Mouse (Mus musculus): Measurements from ENCODE around the gene Fstl4.
A peak's percentile ranks its signal among the peaks of the same experiment; 100 is the strongest.

Gene Fstl4

GRCm38 (mm10) chr11:53019509-53019908 lies 255.1 kb downstream of the Fstl4 start:
- no peak for DNase-seq (ENCODE audit: low read depth, low spot score)

- no peak for DNase-seq (ENCODE audit: low read depth, low spot score)
Observed at GRCm38 (mm10) chr11:53024403-53024802, 260.0 kb downstream of the Fstl4 start.

GRCm38 (mm10) chr11:53025686-53026085 lies 261.3 kb downstream of the Fstl4 start:
- DNase-seq (ENCODE audit: low read depth, low spot score): no peak

- DNase-seq (ENCODE audit: low read depth, low spot score): no peak
Observed at GRCm38 (mm10) chr11:53028421-53029168, 264.2 kb downstream of the Fstl4 start.

GRCm38 (mm10) chr11:53031777-53032176 lies 267.3 kb downstream of the Fstl4 start:
- no peak for DNase-seq (ENCODE audit: low read depth, low spot score)

- DNase-seq (ENCODE audit: low read depth, low spot score): peak; percentile 56
Observed at GRCm38 (mm10) chr11:53032336-53032735, 267.9 kb downstream of the Fstl4 start.

- DNase-seq (ENCODE audit: low read depth, low spot score): no peak
Observed at GRCm38 (mm10) chr11:53035414-53035813, 271.0 kb downstream of the Fstl4 start.

- DNase-seq (ENCODE audit: low read depth, low spot score): no peak
Observed at GRCm38 (mm10) chr11:53046850-53047249, 282.4 kb downstream of the Fstl4 start.

- no peak for DNase-seq (ENCODE audit: low read depth, low spot score)
Observed at GRCm38 (mm10) chr11:53054151-53054550, 289.7 kb downstream of the Fstl4 start.

GRCm38 (mm10) chr11:53055896-53056295 lies 291.5 kb downstream of the Fstl4 start:
- no peak for DNase-seq (ENCODE audit: low read depth, low spot score)

- DNase-seq (ENCODE audit: low read depth, low spot score): no peak
Observed at GRCm38 (mm10) chr11:53056781-53057180, 292.3 kb downstream of the Fstl4 start.

GRCm38 (mm10) chr11:53057821-53058553 lies 293.6 kb downstream of the Fstl4 start:
- DNase-seq (ENCODE audit: low read depth, low spot score): no peak

GRCm38 (mm10) chr11:53058557-53058956 lies 294.1 kb downstream of the Fstl4 start:
- no peak for DNase-seq (ENCODE audit: low read depth, low spot score)

- DNase-seq (ENCODE audit: low read depth, low spot score): no peak
Observed at GRCm38 (mm10) chr11:53067699-53068478, 303.5 kb downstream of the Fstl4 start.

- DNase-seq (ENCODE audit: low read depth, low spot score): no peak
Observed at GRCm38 (mm10) chr11:53068479-53069065, 304.1 kb downstream of the Fstl4 start.

GRCm38 (mm10) chr11:53069751-53070150 lies 305.3 kb downstream of the Fstl4 start:
- DNase-seq (ENCODE audit: low read depth, low spot score): no peak

GRCm38 (mm10) chr11:53071602-53072001 lies 307.2 kb downstream of the Fstl4 start:
- DNase-seq (ENCODE audit: low read depth, low spot score): no peak

- no peak for DNase-seq (ENCODE audit: low read depth, low spot score)
Observed at GRCm38 (mm10) chr11:53077641-53078040, 313.2 kb downstream of the Fstl4 start.

GRCm38 (mm10) chr11:53078419-53079334 lies 314.2 kb downstream of the Fstl4 start:
- no peak for DNase-seq (ENCODE audit: low read depth, low spot score)

- DNase-seq (ENCODE audit: low read depth, low spot score): no peak
Observed at GRCm38 (mm10) chr11:53081310-53081709, 316.9 kb downstream of the Fstl4 start.

GRCm38 (mm10) chr11:53085367-53085766 lies 320.9 kb downstream of the Fstl4 start:
- DNase-seq (ENCODE audit: low read depth, low spot score): no peak

Measured in embryo, embryonic 11.5 days (tissue).